Mouse (Mus musculus) 416B (cell line): ENCODE data around the gene Scfd2.

ENCODE experiments used
- DNase-seq: peaks from one replicate; pipeline ENCODE4 v3.0.0; 2011; ENCODE audit warnings: low read depth

Scfd2 gene

DNA sequence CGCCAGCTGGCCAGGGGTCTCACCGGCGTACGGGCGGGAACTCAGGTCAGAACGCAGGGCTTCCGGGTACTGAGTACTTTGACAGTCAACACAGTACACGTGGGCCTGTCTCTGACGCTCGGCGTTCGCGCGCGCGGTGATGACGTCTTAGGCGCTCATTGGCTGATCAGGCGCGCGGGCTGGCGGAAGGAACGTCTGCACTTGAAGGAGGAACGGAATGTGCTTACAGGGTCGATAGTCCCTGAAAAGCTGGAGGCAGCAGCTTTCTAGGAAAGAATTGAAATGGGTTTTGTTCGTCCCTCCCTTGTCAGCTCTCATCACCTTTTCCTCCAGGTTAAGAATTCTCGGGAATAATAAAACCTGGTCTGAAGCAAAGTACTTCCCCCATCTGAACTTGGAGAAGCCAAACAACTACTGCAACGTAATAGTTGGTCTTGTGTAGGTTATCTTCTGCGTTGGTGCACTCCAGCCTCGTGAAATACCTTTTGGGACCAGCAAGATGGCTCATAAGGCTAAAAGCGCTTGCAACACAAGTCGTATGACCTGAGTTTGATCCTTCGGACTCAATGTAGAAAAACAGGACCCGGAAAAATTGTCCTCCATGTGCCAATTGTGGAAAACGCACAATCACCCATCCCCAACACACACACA is at the start of gene Scfd2:
Gene Scfd2, minus strand, starts transcription at position 130 of the 651 bp plus-strand sequence.
- peak; percentile 97 for DNase-seq

- no peak for DNase-seq
Measured at GRCm38 (mm10) chr5:74571767-74572166, 40.2 kb upstream of the Scfd2 start.

GRCm38 (mm10) chr5:74561151-74561550 is 29.6 kb upstream of the Scfd2 start:
- DNase-seq: no peak

DNA sequence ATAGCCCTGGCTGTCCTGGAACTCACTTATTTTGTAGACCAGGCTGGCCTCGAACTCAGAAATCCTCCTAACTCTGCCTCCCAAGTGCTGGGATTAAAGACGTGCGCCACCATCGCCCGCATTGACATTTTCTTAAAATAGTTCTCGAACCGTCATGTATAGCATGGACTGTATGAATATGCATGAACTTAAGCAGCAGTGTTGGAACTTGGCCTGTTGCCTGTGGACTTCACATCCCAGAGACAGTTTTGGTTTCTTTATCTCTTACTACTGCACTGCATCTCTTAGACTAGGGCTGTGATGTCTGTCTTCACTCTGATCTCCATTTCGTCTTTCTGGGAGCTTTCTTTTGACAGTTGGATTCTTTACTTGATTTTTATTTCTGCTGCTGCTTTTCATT is 18.0 kb upstream of the Scfd2 start:
- no peak for DNase-seq

DNA sequence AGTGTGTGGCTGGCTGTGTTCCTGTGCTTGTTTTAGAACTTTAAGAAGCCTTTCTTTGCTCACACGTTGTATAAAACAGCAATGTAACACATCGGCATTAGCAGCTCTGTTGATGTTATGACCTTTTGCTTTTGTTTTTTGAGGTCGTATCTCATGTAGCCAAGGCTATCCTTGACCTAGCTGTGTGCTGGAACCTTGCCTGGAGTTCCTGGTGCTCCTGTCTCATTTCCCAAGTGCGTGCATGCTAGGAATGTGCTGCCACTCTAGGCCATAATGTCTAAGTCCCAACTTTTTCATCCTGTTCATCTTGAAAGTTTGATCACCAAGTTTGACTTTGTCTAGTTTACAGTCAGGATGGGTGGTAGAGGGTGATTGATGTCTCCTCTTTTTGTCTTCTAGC is 14.0 kb upstream of the Scfd2 start:
- DNase-seq: no peak

DNA sequence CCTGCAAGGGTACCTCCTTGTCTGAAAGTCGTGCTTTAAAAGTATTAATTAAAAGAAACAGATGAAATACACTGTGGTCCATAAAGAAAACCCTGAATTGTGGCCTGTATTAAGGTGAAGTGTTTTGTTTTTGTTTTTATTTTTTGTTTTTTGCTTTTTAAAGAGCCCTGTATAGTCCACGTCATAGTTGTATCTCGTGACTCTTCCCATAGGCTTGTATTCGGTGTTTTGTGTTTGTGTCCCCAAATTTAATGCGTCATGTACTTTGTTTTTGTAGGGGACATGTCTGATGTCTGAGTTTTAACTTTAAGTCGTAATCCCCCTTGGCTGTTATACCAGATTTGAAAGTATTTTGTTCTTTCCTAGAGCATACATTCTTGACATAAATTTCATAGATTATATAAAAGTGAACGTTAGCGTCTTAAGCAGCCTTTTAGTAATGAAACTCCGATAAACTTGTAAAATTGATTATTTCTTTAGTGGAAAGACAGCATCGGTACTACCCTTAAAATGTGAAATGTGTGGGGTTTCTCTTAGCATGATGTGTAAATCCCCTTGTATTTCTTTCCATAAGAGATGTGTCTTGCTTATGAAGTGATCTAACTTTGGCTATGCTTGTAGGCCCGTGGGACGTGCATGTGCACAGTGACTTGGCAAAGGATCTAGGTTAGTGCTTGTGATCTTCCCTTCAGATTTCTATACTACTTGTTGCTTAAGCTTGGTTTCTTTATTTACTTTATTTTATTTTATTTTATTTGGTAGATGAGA is 4.8 kb upstream of the Scfd2 start:
- DNase-seq: peak; percentile 67

GRCm38 (mm10) chr5:74535240-74536021 is 3.9 kb upstream of the Scfd2 start, which contains the start of gene Fip1l1:
Fip1l1 (plus strand) TSS chr5:74535449.
- DNase-seq: peak; percentile 94

DNA sequence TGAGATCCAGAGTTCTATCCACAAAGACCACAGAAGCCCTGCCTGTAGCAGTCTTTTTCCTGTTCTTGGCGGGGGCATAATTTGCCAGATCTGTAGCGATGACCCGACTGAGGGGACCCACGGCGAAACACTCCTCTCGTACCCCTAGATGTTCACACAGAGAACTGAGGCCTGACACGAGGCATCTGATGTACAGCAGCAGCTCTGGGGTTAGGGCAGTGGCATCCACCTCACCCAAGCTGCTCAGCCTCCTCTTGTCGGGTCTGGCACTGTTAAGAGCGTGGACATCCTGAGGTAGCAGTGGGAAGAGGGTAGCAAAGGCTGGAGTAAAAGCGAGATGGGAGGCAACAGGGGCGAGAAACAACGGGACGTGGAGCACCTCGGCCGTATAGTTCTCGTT is 774 bp downstream of the Scfd2 start:
- peak; percentile 15 for DNase-seq

DNA sequence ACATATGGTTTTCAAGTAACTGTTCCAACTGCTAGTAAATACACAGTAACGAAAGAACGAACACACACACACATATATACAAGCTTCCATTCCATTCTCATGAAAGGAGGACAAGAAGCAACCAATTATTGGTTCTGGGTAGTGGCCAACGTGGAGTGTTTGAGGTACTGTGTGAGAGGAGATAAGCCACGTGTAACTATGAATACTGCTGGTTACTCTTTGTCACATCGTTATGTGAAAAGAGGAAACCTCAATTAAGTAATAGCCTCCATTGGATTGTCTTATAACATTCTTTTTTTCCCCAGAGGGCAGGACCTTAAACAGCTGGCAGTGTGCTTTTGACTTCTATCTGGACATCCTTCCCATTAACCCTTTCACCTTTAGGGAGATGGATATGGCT is 4.5 kb downstream of the Scfd2 start:
- DNase-seq: peak; percentile 54

DNA sequence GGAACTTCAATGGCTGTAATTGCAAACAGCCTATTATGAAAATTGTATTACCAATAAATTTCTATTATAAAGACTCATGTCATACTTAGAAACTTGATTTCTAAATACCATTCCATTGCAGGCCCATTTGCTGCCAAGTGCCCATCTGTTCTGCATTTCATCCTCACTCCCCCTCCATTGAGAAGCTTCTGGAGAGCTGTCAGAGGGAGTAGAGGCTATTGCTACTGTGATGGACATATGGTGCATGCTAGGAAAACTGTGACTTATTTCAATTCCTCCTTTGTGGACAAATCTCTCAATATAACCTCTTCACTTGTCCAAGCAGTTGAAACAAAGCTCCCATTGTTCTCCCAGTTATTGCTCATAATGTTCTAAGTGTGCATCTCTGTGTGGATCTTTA is 19.9 kb downstream of the Scfd2 start:
- no peak for DNase-seq

GRCm38 (mm10) chr5:74492705-74493104 is 38.9 kb downstream of the Scfd2 start:
- DNase-seq: peak; percentile 16

DNA sequence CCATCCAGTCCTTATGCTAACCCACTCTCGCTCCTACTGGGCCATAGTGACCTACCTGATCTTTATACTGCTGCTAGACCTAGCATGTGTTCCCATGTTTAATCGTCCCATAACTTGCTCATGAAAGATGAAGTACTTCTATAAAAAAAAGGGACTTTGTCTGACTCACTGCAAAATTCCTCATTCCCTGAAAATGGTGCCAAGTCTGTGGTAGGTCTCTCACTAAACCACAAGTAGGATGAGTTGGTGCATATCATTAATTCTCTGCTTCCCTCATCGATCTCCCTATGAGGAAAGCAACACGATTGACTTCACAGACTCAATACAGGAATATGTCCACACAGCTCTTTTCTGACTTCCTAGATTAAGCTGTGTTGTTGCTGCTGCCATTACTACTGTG is 46.9 kb downstream of the Scfd2 start:
- no peak for DNase-seq

DNA sequence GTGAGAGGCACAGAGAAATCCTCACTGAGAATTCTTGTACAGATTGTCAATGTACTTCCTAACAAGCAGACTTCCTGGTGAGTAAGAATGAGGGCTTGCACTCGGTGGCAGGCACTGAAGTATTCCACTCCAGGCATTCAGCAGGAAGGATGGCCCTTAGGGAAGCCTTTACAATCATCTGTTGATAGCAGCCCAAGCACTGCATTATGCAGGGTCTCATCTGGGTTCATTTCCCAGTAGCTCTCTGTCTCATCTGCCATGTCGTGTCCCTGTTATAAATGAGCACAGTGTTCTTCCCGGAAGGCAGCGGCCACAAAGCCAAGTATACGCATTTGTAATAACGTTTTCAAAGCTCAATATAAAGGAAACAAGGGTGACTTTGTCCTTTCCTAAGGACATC is 48.9 kb downstream of the Scfd2 start:
- DNase-seq: no peak

GRCm38 (mm10) chr5:74482034-74482433 is 49.5 kb downstream of the Scfd2 start:
- no peak for DNase-seq

DNA sequence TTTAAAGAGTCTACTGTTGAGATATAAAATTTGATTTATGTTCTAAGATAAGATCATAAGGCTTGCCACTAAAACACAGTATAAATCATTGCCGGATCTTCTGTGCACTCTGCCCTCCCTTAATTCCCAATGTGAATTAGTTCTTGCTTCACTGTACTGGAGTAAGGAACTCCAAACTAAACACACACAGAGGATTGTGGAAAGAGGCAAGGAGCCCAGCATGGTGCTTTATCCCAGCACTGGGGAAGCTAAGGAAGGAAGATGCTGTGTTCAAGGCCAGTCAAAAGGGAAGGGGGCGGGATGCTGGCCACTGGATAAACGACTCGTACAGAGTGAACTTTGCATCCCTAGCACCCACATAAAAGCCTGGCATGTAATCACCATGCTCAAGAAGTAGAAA is 51.1 kb downstream of the Scfd2 start:
- DNase-seq: no peak

GRCm38 (mm10) chr5:74479947-74480346 is 51.6 kb downstream of the Scfd2 start:
- DNase-seq: peak; percentile 27

DNA sequence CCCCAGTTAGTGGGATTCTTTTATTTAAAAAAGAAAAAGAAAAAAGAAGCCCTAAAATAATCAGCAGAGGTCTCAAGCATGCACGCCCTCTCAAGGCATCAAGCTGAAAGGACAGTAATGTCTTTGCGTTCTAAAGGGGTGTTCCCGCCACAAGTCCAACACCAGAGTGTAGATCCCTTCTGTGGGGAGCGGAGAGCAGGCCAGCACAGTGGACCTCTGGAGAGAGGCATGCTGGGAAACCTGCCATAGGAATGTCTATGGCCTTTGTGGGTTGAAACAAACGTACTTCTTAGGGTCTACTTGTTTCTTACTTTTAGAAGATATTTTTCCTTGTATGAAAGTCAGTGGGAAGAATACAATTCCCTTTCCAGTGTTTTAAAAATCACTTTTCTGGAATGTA is 52.4 kb downstream of the Scfd2 start:
- no peak for DNase-seq

DNA sequence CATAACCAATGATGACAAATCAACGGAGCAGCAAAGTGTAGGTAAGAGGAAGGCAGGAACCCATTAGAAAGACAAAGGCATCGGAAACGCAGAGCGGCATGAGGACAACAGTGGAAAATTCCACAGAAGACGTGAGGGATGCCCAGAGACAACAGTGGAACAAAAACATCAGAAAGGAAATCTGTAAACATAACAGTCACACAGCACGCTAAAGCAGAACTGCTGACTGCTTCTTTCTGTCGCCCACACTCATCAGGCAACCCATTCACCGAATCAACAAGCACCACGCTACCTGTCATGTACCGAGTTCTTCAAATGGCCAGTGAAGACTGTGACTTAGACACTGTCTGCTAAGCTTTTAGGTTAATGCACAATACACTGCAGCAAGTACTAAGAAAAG is 55.0 kb downstream of the Scfd2 start:
- DNase-seq: no peak

GRCm38 (mm10) chr5:74473117-74473516 is 58.4 kb downstream of the Scfd2 start:
- no peak for DNase-seq

DNA sequence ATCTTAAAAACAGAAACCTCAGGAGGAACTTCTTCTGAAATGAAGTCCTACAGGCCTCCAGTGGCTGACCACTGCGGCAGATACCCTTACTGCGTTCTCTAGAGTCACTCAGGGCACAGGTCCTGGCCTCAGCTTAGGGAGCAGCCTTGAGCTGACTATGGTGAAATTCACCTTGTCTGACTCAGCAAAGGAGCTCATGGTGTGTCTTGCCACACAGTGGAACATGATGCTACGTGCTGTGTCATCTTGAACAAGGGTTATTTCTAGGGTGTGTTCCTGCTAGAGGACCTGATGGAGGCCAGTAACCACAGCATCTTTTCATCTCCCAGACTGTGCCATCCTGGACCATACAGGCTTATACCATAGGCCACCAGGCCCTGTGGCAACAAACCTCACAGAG is 60.7 kb downstream of the Scfd2 start:
- DNase-seq: peak; percentile 75

- no peak for DNase-seq
Measured at GRCm38 (mm10) chr5:74469620-74470019, 61.9 kb downstream of the Scfd2 start.

GRCm38 (mm10) chr5:74467753-74468152 is 63.8 kb downstream of the Scfd2 start:
- DNase-seq: no peak

DNA sequence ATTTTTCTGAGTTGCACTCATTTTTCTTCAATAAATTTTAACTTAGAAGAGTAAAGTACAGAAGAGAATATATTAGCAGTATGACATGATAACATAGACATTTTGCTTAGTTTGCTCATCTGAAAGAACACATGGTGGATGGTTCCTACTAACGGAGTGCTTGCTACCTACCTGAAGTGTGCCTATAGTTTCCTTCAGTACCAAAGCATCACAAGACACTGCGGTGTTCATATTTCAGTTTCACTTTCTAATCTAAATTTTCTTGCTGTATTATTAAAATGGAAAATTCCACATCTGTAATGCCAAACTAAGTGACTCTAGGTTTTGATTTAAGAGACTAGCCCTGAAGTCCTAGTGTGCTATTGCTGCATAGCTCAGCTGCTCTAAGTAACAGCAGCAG is 74.8 kb downstream of the Scfd2 start:
- no peak for DNase-seq
